Mouse (Mus musculus): ENCODE measurements around the gene Mctp1. TPM values are rescaled to one million over a fixed set of nuclear protein-coding genes. Genes with fewer than 3 reads are reported as not detected.

Gene Mctp1
- polyA plus RNA-seq, 1 experiment, result 19.2 TPM

DNA sequence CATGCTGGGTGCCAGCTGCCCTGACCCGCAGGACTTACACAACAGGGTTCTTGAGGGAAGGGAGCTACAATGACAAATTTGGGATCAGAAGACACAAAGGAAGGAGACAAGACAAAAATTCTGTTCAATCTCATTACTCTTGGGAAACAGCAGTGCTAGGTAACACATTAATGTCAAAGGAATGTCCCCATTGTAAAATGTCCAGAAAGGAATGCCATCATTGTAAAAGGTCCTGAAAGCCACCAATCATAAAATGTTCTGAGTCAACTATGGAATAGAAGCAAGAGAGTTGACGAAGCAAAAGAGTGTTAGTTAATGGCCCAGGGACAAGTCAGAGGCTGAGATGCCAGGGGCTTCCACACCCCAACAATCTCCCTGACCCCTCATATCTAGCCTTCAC is 145.6 kb downstream of the Mctp1 start:
- TF ChIP-seq POLR2A (IDR thresholded peaks at IDR 0.05; ENCODE audit: extremely low read depth, insufficient read depth, low read length) (no peak), CTCF (IDR thresholded peaks at IDR 0.05; ENCODE audit: extremely low read depth, insufficient read depth, low read length) (no peak)
- H3K4me1 ChIP-seq (ENCODE audit: control insufficient read depth, insufficient read depth, low read length), result no peaks in the 10 kb centered on the region
- H3K27ac ChIP-seq (ENCODE audit: insufficient read depth, low read length), result no peak overlapping the region
- no peak overlapping the region for H3K4me3 ChIP-seq (ENCODE audit: insufficient read depth, low read length)

- Histone ChIP-seq H3K4me3 (ENCODE audit: insufficient read depth, low read length) (no peak overlapping the region), H3K27ac (ENCODE audit: insufficient read depth, low read length) (no peak overlapping the region), H3K4me1 (ENCODE audit: control insufficient read depth, insufficient read depth, low read length) (no peaks in the 10 kb centered on the region)
- no peak for TF ChIP-seq POLR2A (IDR thresholded peaks at IDR 0.05; ENCODE audit: extremely low read depth, insufficient read depth, low read length)
- no peak for TF ChIP-seq CTCF (IDR thresholded peaks at IDR 0.05; ENCODE audit: extremely low read depth, insufficient read depth, low read length)
Observed at GRCm38 (mm10) chr13:76530867-76531504, 146.7 kb downstream of the Mctp1 start.

- Histone ChIP-seq H3K27ac (ENCODE audit: insufficient read depth, low read length) (no peak overlapping the region), H3K4me3 (ENCODE audit: insufficient read depth, low read length) (no peak overlapping the region), H3K4me1 (ENCODE audit: control insufficient read depth, insufficient read depth, low read length) (no peaks in the 10 kb centered on the region)
- no peak for TF ChIP-seq POLR2A (IDR thresholded peaks at IDR 0.05; ENCODE audit: extremely low read depth, insufficient read depth, low read length)
- TF ChIP-seq CTCF (IDR thresholded peaks at IDR 0.05; ENCODE audit: extremely low read depth, insufficient read depth, low read length), result no peak
Observed at GRCm38 (mm10) chr13:76547854-76548253, 163.5 kb downstream of the Mctp1 start.

DNA sequence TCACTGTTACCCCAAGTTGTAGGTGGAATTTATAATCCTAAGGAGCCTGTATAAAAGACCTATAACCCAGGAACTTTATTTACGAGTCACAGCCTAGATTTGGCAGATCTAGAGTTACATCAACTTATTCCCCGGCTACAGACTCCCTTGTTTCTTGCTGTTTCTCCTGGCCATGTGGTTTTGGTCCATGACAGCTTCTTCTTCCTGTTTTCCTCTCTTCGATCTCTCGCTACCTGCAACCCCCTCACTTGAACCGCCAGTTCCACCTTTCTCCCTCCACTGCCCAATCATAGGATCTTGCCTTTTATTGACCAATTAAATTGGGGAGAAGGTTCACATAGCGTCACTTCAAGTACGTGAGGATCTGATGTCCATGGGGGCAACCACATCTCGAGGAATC is 176.6 kb downstream of the Mctp1 start:
- H3K4me3 ChIP-seq (ENCODE audit: insufficient read depth, low read length), result no peak overlapping the region
- H3K4me1 ChIP-seq (ENCODE audit: control insufficient read depth, insufficient read depth, low read length), result no peaks in the 10 kb centered on the region
- TF ChIP-seq POLR2A (IDR thresholded peaks at IDR 0.05; ENCODE audit: extremely low read depth, insufficient read depth, low read length), result no peak
- H3K27ac ChIP-seq (ENCODE audit: insufficient read depth, low read length), result no peak overlapping the region

DNA sequence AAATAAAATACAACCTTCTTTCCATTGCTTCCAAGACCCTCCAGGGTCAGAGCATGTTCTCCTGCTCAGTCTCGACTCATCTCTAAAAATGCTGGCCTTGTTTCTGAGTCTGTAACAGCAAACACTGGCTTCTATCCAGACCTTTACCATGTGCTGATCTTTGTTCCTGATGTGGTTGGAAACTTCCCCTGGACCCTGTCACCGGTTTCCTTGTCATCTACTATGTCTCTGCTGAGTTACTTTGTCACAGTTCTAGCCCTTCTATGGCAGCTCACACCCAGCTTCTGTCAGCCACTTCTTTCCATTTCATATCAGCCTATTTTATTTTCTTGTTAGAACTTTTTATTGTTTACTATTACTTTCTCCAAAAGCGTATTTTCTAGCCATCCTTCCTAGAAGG is 177.3 kb downstream of the Mctp1 start:
- no peak overlapping the region for H3K4me3 ChIP-seq (ENCODE audit: insufficient read depth, low read length)
- TF ChIP-seq POLR2A (IDR thresholded peaks at IDR 0.05; ENCODE audit: extremely low read depth, insufficient read depth, low read length), result no peak
- no peak for TF ChIP-seq CTCF (IDR thresholded peaks at IDR 0.05; ENCODE audit: extremely low read depth, insufficient read depth, low read length)
- H3K4me1 ChIP-seq (ENCODE audit: control insufficient read depth, insufficient read depth, low read length), result no peaks in the 10 kb centered on the region
- H3K27ac ChIP-seq (ENCODE audit: insufficient read depth, low read length), result no peak overlapping the region

- Histone ChIP-seq H3K4me3 (ENCODE audit: insufficient read depth, low read length) (no peak overlapping the region), H3K27ac (ENCODE audit: insufficient read depth, low read length) (no peak overlapping the region), H3K4me1 (ENCODE audit: control insufficient read depth, insufficient read depth, low read length) (no peaks in the 10 kb centered on the region)
- TF ChIP-seq POLR2A (IDR thresholded peaks at IDR 0.05; ENCODE audit: extremely low read depth, insufficient read depth, low read length) (no peak), CTCF (IDR thresholded peaks at IDR 0.05; ENCODE audit: extremely low read depth, insufficient read depth, low read length) (no peak)
Observed at GRCm38 (mm10) chr13:76564061-76564460, 179.7 kb downstream of the Mctp1 start.

GRCm38 (mm10) chr13:76566024-76566423 is 181.7 kb downstream of the Mctp1 start:
- no peaks in the 10 kb centered on the region for H3K4me1 ChIP-seq (ENCODE audit: control insufficient read depth, insufficient read depth, low read length)
- TF ChIP-seq POLR2A (IDR thresholded peaks at IDR 0.05; ENCODE audit: extremely low read depth, insufficient read depth, low read length) (no peak), CTCF (IDR thresholded peaks at IDR 0.05; ENCODE audit: extremely low read depth, insufficient read depth, low read length) (no peak)
- H3K4me3 ChIP-seq (ENCODE audit: insufficient read depth, low read length), result no peak overlapping the region
- H3K27ac ChIP-seq (ENCODE audit: insufficient read depth, low read length), result no peak overlapping the region

- no peak overlapping the region for H3K27ac ChIP-seq (ENCODE audit: insufficient read depth, low read length)
- H3K4me1 ChIP-seq (ENCODE audit: control insufficient read depth, insufficient read depth, low read length), result no peaks in the 10 kb centered on the region
- TF ChIP-seq CTCF (IDR thresholded peaks at IDR 0.05; ENCODE audit: extremely low read depth, insufficient read depth, low read length) (no peak), POLR2A (IDR thresholded peaks at IDR 0.05; ENCODE audit: extremely low read depth, insufficient read depth, low read length) (no peak)
- no peak overlapping the region for H3K4me3 ChIP-seq (ENCODE audit: insufficient read depth, low read length)
Observed at GRCm38 (mm10) chr13:76567448-76567847, 183.1 kb downstream of the Mctp1 start.

DNA sequence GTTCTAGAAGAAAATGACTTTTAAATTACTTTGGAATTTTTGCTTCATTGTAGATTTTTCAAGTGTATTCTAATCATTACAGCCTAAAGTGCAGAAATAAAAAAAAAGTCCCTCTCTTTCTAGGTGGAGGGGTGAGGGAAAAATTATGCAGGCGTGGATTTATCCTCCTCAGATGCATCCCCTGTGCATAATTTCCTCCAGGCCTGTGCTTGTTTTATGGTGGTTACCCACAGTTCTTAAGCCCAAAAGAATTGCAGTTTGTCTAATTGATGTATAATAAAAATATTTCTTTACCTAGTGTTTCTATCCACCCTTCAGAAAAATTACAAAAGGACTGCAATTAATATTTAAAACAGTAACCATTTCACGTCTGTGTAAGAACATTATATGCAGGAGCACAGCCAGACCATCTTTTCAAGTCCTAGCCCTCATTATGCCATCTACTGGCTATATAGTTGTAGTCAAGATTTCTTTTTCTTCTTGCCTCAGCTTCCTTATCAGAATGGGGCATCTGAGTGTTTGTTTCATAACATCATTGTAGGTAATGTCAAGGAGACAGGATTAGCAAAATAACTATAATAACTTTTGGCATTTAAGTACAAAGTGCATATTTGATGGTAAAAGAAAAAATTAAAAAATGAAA is 184.4 kb downstream of the Mctp1 start:
- Histone ChIP-seq H3K4me3 (ENCODE audit: insufficient read depth, low read length) (no peak overlapping the region), H3K4me1 (ENCODE audit: control insufficient read depth, insufficient read depth, low read length) (no peaks in the 10 kb centered on the region), H3K27ac (ENCODE audit: insufficient read depth, low read length) (no peak overlapping the region)
- TF ChIP-seq CTCF (IDR thresholded peaks at IDR 0.05; ENCODE audit: extremely low read depth, insufficient read depth, low read length) (no peak), POLR2A (IDR thresholded peaks at IDR 0.05; ENCODE audit: extremely low read depth, insufficient read depth, low read length) (no peak)

- Histone ChIP-seq H3K27ac (ENCODE audit: insufficient read depth, low read length) (no peak overlapping the region), H3K4me3 (ENCODE audit: insufficient read depth, low read length) (no peak overlapping the region; the same call in 1 of the 2 replicates), H3K4me1 (ENCODE audit: control insufficient read depth, insufficient read depth, low read length) (no peaks in the 10 kb centered on the region; the same call in 1 of the 2 replicates)
- TF ChIP-seq POLR2A (IDR thresholded peaks at IDR 0.05; ENCODE audit: extremely low read depth, insufficient read depth, low read length) (no peak), CTCF (IDR thresholded peaks at IDR 0.05; ENCODE audit: extremely low read depth, insufficient read depth, low read length) (no peak)
Observed at GRCm38 (mm10) chr13:76579414-76579813, 195.1 kb downstream of the Mctp1 start.
